Mouse (Mus musculus): ENCODE results near the gene Vps4b.

- TF ChIP-seq CTCF (IDR thresholded peaks at IDR 0.05; ENCODE audit: low read depth) (no peak), EP300 (IDR thresholded peaks at IDR 0.05; ENCODE audit: low read depth) (no peak)
Observed at GRCm38 (mm10) chr1:106739810-106740209, 56.7 kb downstream of the Vps4b start.

Measured in heart, postnatal 0 days (tissue).